Mouse (Mus musculus): ENCODE results near the gene Cldn16.
"Not testable (repeated sequence)": the region's sequence is repeated elsewhere in the genome, so short reads cannot be mapped to it uniquely, and the experiment has no call there.

The Cldn16 gene

GRCm38 (mm10) chr16:26462835-26463234 lies at the start of gene Cldn16:
TSS of gene Cldn16 (plus strand) at chr16:26463135.
- no peak for DNase-seq (ENCODE audit: low read depth, low spot score)

GRCm38 (mm10) chr16:26418616-26419015 lies 44.3 kb upstream of the Cldn16 start:
- DNase-seq (ENCODE audit: low read depth, low spot score) = no peak

- no peak for DNase-seq (ENCODE audit: low read depth, low spot score)
Observed at GRCm38 (mm10) chr16:26422078-26422477, 40.9 kb upstream of the Cldn16 start.

- no peak for DNase-seq (ENCODE audit: low read depth, low spot score)
Observed at GRCm38 (mm10) chr16:26430246-26430645, 32.7 kb upstream of the Cldn16 start.

- DNase-seq (ENCODE audit: low read depth, low spot score) = no peak
Observed at GRCm38 (mm10) chr16:26433486-26433885, 29.4 kb upstream of the Cldn16 start.

GRCm38 (mm10) chr16:26440031-26440430 lies 22.9 kb upstream of the Cldn16 start:
- DNase-seq (ENCODE audit: low read depth, low spot score) = no peak

- no peak for DNase-seq (ENCODE audit: low read depth, low spot score)
Observed at GRCm38 (mm10) chr16:26441156-26441555, 21.8 kb upstream of the Cldn16 start.

- DNase-seq (ENCODE audit: low read depth, low spot score) = no peak
Observed at GRCm38 (mm10) chr16:26444843-26445242, 18.1 kb upstream of the Cldn16 start.

GRCm38 (mm10) chr16:26447594-26447993 lies 15.3 kb upstream of the Cldn16 start:
- no peak for DNase-seq (ENCODE audit: low read depth, low spot score)

GRCm38 (mm10) chr16:26454163-26454562 lies 8.8 kb upstream of the Cldn16 start:
- DNase-seq (ENCODE audit: low read depth, low spot score) = no peak

- DNase-seq (ENCODE audit: low read depth, low spot score) = no peak
Observed at GRCm38 (mm10) chr16:26456182-26456581, 6.8 kb upstream of the Cldn16 start.

GRCm38 (mm10) chr16:26466535-26466934 lies 3.6 kb downstream of the Cldn16 start:
- no peak for DNase-seq (ENCODE audit: low read depth, low spot score)

GRCm38 (mm10) chr16:26471254-26471653 lies 8.3 kb downstream of the Cldn16 start:
- no peak for DNase-seq (ENCODE audit: low read depth, low spot score)

- DNase-seq (ENCODE audit: low read depth, low spot score) = no peak
Observed at GRCm38 (mm10) chr16:26495721-26496120, 32.8 kb downstream of the Cldn16 start.

GRCm38 (mm10) chr16:26499705-26500104 lies 36.8 kb downstream of the Cldn16 start:
- DNase-seq (ENCODE audit: low read depth, low spot score) = not testable (repeated sequence)

- DNase-seq (ENCODE audit: low read depth, low spot score) = no peak
Observed at GRCm38 (mm10) chr16:26500738-26501137, 37.8 kb downstream of the Cldn16 start.

- no peak for DNase-seq (ENCODE audit: low read depth, low spot score)
Observed at GRCm38 (mm10) chr16:26504961-26505360, 42.0 kb downstream of the Cldn16 start.

- DNase-seq (ENCODE audit: low read depth, low spot score) = no peak
Observed at GRCm38 (mm10) chr16:26519596-26519995, 56.7 kb downstream of the Cldn16 start.

- no peak for DNase-seq (ENCODE audit: low read depth, low spot score)
Observed at GRCm38 (mm10) chr16:26525832-26526231, 62.9 kb downstream of the Cldn16 start.

- DNase-seq (ENCODE audit: low read depth, low spot score) = no peak
Observed at GRCm38 (mm10) chr16:26526669-26527068, 63.7 kb downstream of the Cldn16 start, which contains the start of gene Tmem207. TSS of gene Tmem207 (minus strand) at chr16:26526769.

- DNase-seq (ENCODE audit: low read depth, low spot score) = no peak
Observed at GRCm38 (mm10) chr16:26527931-26528666, 65.2 kb downstream of the Cldn16 start.

- DNase-seq (ENCODE audit: low read depth, low spot score) = no peak
Observed at GRCm38 (mm10) chr16:26530451-26530850, 67.5 kb downstream of the Cldn16 start.

GRCm38 (mm10) chr16:26532287-26532686 lies 69.4 kb downstream of the Cldn16 start:
- no peak for DNase-seq (ENCODE audit: low read depth, low spot score)
